Mouse (Mus musculus) neural tube, embryonic 12.5 days (tissue): ENCODE measurements around the gene Cald1. TPM values are rescaled to one million over a fixed set of nuclear protein-coding genes. Genes with fewer than 3 reads are reported as not detected.

Experiments
- ATAC-seq: fragments of 200-750 bp; cut with Nextera tagmentation; 2 replicates; pipeline ENCODE4 v1.8.0; 2017; ENCODE audit warnings: low read depth, mild to moderate bottlenecking, moderate TSS enrichment, moderate library complexity; ENCODE audit not compliant: low FRiP score
- H3K27ac ChIP-seq: fragments of 300-500 bp; sonication (generic); 2 replicates; pipeline ENCODE4 v1.5.1; 2016
- H3K27me3 ChIP-seq: fragments of 300-500 bp; sonication (generic); replicated peaks from 2 replicates; pipeline ENCODE4 v1.6.1; 2016; ENCODE audit warnings: mild to moderate bottlenecking
- H3K36me3 ChIP-seq: fragments of 300-500 bp; sonication (generic); 2 replicates; pipeline ENCODE4 v1.6.1; 2016; ENCODE audit warnings: mild to moderate bottlenecking
- H3K4me1 ChIP-seq: fragments of 300-500 bp; sonication (generic); 2 replicates; pipeline ENCODE4 v1.6.1; 2016
- H3K4me2 ChIP-seq: fragments of 300-500 bp; sonication (generic); replicated peaks from 2 replicates; pipeline ENCODE4 v1.6.1; 2016; ENCODE audit warnings: mild to moderate bottlenecking
- H3K4me3 ChIP-seq: fragments of 300-500 bp; sonication (generic); 2 replicates; pipeline ENCODE4 v1.5.1; 2016
- H3K9ac ChIP-seq: fragments of 300-500 bp; sonication (generic); 2 replicates; pipeline ENCODE4 v1.6.1; 2016; ENCODE audit warnings: mild to moderate bottlenecking
- H3K9me3 ChIP-seq: fragments of 300-500 bp; sonication (generic); 2 replicates; pipeline ENCODE4 v1.6.1; 2016; ENCODE audit warnings: mild to moderate bottlenecking
- WGBS: fragments of 180-500 bp; shearing (Covaris S2); methylation state at CpG from one replicate; pipeline ENCODE4 v1.1.7; 2016; 5-methylcytosine and 5-hydroxymethylcytosine counted together
- polyA plus RNA-seq: library from polyadenylated mRNA; unstranded; fragments of >200 nt; fragmentation: Nextera tagmentation; extraction: Ambion mirVana; gene quantifications from 2 replicates; pipeline ENCODE4 v1.2.1, GENCODE M21; 2016

Gene Cald1
- polyA plus RNA-seq, 1 experiment from 2014 or later, result 90.0 TPM

DNA sequence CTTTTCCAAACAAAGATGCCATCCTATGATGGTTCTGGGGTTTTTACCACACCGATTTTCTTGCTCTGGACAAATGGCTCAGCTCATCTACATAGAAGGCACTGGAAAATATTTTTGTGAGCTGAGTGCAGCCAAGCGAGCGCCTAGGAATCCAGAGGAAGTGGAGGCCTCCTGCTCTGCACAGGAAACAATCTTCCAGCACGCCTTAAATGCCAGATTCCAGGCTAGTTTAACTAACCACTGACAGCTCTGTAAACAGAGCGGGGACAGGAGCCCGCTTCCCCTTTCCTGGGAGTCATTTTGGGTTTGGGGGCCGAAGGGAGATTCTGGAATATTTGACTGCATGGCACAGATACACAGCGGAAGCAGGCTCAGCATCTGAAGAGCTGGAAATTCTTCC is 86.6 kb downstream of the Cald1 start:
- Histone ChIP-seq H3K27ac (no peak overlapping the region), H3K36me3 (no peaks in the 10 kb centered on the region), H3K4me2 (no peak overlapping the region), H3K9me3 (no peaks in the 10 kb centered on the region), H3K4me1 (no peaks in the 10 kb centered on the region), H3K4me3 (no peak overlapping the region), H3K27me3 (no peaks in the 10 kb centered on the region), H3K9ac (0 out of 2 replicates have a peak overlapping the region, but pooled peaks have one; percentile 18)
- WGBS, result 57% methylated on average over 8 of the region's 8 CpGs
- ATAC-seq, result no peak

DNA sequence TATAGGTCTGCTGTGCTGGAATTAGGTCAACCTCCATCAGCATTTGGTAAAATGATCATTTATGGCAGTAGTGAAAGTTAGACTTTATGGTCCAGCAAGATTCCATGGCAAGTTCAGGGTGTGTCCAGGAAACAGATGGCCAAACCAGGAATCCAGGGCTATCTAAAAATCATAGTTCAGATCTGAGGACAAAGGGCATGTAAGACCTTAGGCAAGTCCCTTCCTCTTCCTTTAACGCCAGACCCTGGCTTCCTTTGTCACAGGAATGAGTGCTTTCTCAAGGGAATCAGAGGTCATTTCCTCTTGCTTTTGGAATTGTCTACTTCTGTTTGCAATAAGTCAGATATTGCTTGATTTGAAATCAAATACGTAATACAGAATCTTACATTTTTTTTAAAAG is 90.7 kb downstream of the Cald1 start:
- Histone ChIP-seq H3K36me3 (no peaks in the 10 kb centered on the region), H3K27ac (no peak overlapping the region), H3K4me3 (no peak overlapping the region), H3K9me3 (no peaks in the 10 kb centered on the region), H3K4me1 (no peaks in the 10 kb centered on the region), H3K27me3 (no peaks in the 10 kb centered on the region), H3K9ac (no peak overlapping the region), H3K4me2 (no peak overlapping the region)
- 76% methylated on average over 2 of the region's 2 CpGs for WGBS
- ATAC-seq, result no peak

DNA sequence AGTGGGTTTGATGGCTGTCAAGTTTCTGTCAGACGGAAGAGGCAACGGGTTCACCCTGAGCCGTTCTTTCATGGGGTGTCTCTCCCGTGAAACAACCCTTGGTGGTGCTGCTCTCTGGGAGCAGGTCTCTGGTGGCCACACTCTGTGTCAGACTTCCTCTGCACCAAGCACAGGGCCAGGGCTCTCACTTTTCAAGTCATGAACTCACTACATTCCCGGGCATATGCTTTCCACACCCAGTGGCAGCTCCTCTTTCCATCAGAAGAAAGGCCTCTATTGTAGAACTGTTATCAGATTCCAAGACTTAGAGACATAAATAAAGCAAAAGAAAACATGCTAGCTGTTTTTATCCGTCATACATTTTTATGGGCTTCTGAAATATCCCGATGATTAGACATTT is 93.1 kb downstream of the Cald1 start:
- 75% methylated on average over 7 of the region's 7 CpGs for WGBS

DNA sequence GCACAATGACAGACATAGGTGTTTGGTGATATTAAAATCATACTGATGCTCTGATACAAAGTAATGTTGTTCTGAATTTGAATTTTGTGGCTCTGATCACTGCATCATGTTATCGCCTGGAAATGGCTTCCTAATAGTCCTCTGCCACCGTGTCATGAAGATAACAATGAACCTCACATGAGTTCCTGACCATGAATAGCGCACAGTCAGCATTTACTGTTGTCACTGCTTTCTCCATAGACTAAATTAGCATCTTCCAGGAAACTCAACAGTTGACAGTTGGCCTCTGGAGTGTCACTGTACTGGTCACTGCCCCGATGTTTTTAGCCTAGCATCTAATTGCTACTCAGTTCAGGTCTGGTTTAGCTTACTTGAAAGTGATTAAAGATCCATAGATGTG is 95.8 kb downstream of the Cald1 start:
- Histone ChIP-seq H3K27ac (no peak overlapping the region), H3K27me3 (no peaks in the 10 kb centered on the region), H3K9ac (no peak overlapping the region), H3K4me2 (no peak overlapping the region), H3K4me3 (no peak overlapping the region), H3K9me3 (no peaks in the 10 kb centered on the region), H3K36me3 (no peaks in the 10 kb centered on the region), H3K4me1 (no peaks in the 10 kb centered on the region)
- 90% methylated on average over 4 of the region's 4 CpGs for WGBS
- no peak for ATAC-seq

More for the DNA sequence above, 93.1 kb downstream of the Cald1 start:
- no peak overlapping the region for H3K27ac ChIP-seq
- H3K4me3 ChIP-seq, result no peak overlapping the region
- no peaks in the 10 kb centered on the region for H3K27me3 ChIP-seq
- no peak overlapping the region for H3K9ac ChIP-seq
- no peaks in the 10 kb centered on the region for H3K4me1 ChIP-seq
- ATAC-seq, result no peak
- no peak overlapping the region for H3K4me2 ChIP-seq
- H3K9me3 ChIP-seq, result no peaks in the 10 kb centered on the region
- H3K36me3 ChIP-seq, result no peaks in the 10 kb centered on the region

DNA sequence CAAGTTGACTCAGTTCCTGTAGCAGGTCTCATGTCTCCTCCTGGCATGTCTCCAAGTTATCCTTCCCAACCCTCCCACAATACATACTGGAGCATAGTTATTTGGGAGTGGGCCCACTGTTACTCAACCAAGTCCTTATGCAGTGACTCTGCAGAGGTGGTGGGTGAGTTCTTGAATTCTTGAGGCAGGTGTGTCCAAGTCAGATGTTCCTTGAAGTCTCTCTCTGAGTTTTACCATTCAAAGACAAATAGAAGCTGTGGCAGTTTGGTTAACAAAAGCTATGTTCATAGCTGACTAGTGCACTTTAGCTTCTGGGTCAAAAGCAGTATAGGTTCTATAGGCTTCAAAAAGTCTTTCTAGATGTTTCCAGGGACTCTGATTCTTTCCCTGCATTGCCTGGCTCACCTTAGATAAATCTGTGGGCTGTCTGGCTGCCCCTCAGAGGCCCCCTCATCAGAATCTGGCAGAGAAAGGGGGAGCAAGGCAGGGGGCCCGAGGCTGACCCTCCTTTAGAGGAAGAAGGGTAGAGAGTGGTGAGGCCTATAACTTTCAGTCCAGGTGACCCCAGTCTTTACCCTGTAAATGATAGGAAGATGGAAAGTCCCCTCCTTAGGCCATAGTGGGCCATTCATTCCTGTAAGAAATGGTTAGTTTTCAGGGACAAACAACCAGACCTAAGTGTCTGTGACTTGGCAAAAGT is 105.3 kb downstream of the Cald1 start:
- ATAC-seq, result no peak
- Histone ChIP-seq H3K9ac (no peak overlapping the region), H3K9me3 (peaks cover 7% of the 10 kb centered on the region; the same call in 1 of the 2 replicates), H3K4me2 (no peak overlapping the region), H3K36me3 (no peaks in the 10 kb centered on the region), H3K27me3 (no peaks in the 10 kb centered on the region), H3K4me1 (peaks cover 3% of the 10 kb centered on the region), H3K4me3 (no peak overlapping the region), H3K27ac (no peak overlapping the region)
- WGBS, result 76% methylated on average over 1 of the region's 1 CpGs

DNA sequence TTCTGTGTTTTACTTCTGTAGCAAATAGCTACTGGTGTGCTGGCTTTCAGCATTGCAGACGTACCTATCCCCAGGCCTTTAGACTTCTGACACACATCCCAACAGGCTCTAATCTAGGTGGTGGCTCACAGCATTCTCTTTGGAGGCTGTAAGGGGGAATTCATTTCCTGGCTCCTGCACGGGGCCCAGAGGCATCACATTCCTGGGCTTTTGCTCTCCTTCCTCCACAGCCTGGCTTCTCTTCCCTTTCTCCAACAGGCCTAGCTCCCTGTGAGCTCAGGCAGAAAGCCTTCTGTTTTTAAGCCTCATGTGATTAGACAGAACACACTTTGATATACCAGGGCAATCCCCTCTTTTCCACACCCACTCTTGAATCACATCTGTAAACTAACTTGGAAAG is 109.2 kb downstream of the Cald1 start:
- H3K36me3 ChIP-seq, result no peaks in the 10 kb centered on the region
- 53% methylated on average over 2 of the region's 2 CpGs for WGBS
- no peaks in the 10 kb centered on the region for H3K27me3 ChIP-seq
- H3K4me3 ChIP-seq, result no peak overlapping the region
- no peak overlapping the region for H3K9ac ChIP-seq
- H3K9me3 ChIP-seq, result peaks cover 7% of the 10 kb centered on the region; the same call in 1 of the 2 replicates
- no peak overlapping the region for H3K4me2 ChIP-seq
- H3K27ac ChIP-seq, result no peak overlapping the region
- peaks cover 28% of the 10 kb centered on the region for H3K4me1 ChIP-seq
- ATAC-seq, result no peak

DNA sequence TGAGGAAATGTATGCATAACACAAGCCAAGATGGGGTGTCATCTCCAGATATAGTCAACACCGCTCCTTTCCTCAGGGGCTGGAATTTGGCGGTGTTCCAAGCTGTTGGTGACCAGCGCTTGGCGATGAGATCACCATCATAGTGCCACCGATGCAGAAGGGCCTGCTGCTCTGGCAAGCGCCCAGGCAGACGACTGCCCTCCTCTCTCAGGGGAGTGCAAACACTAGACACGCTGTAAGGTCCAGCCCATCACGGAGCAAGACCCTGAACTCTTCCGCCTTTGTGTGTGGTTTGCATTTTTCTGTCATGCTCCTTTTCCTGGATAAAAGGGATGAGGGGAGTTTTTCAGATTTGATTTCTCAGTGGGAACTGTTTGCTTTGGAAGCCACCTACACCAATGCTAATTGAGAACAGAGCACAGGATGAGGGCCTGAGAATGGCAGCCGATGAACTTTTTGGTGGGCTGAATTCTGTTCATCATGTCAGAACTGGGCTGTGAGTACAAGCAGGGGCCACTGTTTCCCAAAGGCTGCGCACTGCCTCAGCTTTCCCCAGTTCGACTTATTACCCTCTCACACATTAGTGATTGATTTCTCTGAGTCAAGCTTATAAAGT is 110.5 kb downstream of the Cald1 start:
- peaks cover 7% of the 10 kb centered on the region; the same call in 1 of the 2 replicates for H3K9me3 ChIP-seq
- peak overlapping the region; percentile 57 for H3K4me3 ChIP-seq
- peak overlapping the region; percentile 75 for H3K4me2 ChIP-seq
- 0 out of 2 replicates have a peak overlapping the region, but pooled peaks have one; percentile 72 for H3K9ac ChIP-seq
- ATAC-seq, result peak; percentile 66
- WGBS, result 21% methylated on average over 13 of the region's 13 CpGs
- peaks cover 28% of the 10 kb centered on the region for H3K4me1 ChIP-seq
- H3K36me3 ChIP-seq, result no peaks in the 10 kb centered on the region
- no peaks in the 10 kb centered on the region for H3K27me3 ChIP-seq
- no peak overlapping the region for H3K27ac ChIP-seq

DNA sequence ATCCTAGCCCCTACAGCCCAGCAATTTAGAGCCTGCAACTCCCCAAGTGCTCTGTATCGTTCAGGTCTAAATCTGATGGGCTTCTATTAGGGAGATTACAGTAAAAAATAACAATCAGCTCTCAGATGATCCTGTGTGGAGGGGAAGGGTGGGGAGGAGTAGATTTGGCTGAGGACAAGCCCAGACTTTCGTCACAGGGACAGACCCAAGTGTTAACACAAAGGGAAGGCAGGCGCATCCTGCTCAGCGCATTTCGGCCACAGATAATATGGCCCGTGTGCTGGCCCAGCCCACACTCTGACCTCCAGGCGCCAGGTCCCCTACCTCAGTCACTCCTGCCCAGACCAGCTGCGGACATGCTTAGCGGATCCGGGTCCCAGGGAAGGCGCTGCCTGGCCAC is 111.0 kb downstream of the Cald1 start:
- Histone ChIP-seq H3K4me1 (peaks cover 28% of the 10 kb centered on the region), H3K4me2 (peak overlapping the region; percentile 75), H3K9me3 (peaks cover 4% of the 10 kb centered on the region; the same call in 1 of the 2 replicates), H3K36me3 (no peaks in the 10 kb centered on the region), H3K4me3 (peak overlapping the region; percentile 57), H3K9ac (peak overlapping the region; percentile 72), H3K27ac (no peak overlapping the region), H3K27me3 (no peaks in the 10 kb centered on the region)
- peak; percentile 90 for ATAC-seq
- WGBS, result 0% methylated on average over 11 of the region's 11 CpGs

DNA sequence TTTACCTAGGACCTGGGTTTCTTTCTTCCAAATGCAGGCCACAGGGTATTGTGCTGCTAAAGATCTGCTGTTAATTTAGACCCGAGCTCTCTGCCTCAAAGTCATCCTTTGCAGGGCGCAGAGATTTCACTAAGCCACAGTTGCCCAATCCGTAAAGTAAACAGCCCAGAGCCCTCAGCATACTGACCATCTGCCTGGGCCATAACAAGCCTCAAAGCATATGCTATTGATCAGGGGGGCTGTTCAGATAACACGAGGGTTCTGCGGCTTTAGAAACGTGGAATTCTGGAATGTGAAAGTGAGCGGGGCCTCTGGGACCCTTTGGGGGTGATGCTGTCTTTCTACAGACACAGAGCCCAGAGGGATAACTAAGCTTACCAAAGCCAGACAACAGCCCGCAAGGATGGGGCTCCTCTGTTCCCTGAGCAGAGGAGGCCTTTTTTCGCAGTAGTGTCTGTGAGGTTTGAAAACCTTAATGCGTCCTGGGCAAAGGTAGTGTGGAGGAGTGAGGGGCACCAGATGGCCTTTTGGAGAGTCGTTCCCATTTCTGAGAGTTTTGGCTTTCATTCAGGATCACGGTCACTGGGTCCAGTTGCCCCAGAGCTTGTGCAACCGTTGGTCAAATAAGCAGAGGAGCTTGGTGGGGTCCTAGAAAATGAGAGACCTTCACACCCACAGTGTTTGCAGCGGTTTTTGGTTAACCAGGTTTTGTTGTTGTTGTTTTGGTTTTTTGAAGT is 111.8 kb downstream of the Cald1 start:
- H3K36me3 ChIP-seq, result no peaks in the 10 kb centered on the region
- no peaks in the 10 kb centered on the region for H3K9me3 ChIP-seq
- H3K4me3 ChIP-seq, result peak overlapping the region; percentile 57
- ATAC-seq, result no peak; the same call in 1 of the 2 replicates
- WGBS, result 12% methylated on average over 14 of the region's 14 CpGs
- H3K4me1 ChIP-seq, result peaks cover 28% of the 10 kb centered on the region
- H3K27ac ChIP-seq, result no peak overlapping the region
- peak overlapping the region; percentile 75 for H3K4me2 ChIP-seq
- H3K27me3 ChIP-seq, result no peaks in the 10 kb centered on the region
- peak overlapping the region; percentile 72 for H3K9ac ChIP-seq

DNA sequence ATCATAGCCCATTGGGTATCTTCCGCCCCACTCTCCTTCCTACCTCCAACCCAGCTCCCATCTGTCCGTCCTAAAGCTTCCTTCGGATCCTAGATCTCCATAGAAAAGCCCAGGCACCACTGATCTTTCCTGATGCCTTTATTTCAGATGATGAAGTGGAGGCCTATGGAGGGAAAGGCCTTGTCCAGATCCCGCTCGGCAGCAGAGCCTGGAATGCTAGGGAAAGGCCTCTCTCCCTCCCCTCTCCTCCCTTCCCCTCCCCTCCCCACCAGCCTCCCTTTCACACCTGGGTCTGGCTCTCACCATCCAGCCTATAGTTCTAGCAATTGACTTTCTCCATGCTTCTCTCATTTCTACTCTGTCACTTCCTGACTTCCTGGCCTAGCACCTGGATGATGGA is 112.5 kb downstream of the Cald1 start:
- Histone ChIP-seq H3K4me2 (peak overlapping the region; percentile 75), H3K9me3 (no peaks in the 10 kb centered on the region), H3K4me1 (peaks cover 28% of the 10 kb centered on the region), H3K9ac (no peak overlapping the region), H3K27ac (no peak overlapping the region), H3K27me3 (no peaks in the 10 kb centered on the region), H3K4me3 (peak overlapping the region; percentile 19; the same call in 1 of the 2 replicates), H3K36me3 (no peaks in the 10 kb centered on the region)
- no peak for ATAC-seq
- whole genome bisulfite sequencing, result 54% methylated on average over 5 of the region's 5 CpGs

DNA sequence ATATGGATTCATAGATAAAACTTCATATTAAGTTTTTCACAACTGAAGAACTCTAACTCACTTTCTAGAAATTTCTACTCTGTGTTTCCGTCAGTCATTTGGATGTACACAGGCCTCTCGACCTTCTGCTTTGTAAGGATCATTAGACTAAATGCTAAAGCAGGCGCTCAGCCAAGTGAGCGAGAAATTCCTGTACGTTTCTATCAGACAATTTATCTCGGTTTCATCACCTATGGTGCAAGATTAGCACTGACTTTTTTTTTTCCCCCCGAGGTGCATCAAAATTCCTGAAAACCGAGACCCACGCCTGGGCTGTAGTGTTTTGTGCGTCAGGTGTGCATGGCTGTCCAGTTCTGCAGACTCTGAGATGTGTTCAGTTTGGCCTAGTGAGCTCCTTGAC is 113.3 kb downstream of the Cald1 start:
- H3K36me3 ChIP-seq, result no peaks in the 10 kb centered on the region
- H3K4me1 ChIP-seq, result peaks cover 28% of the 10 kb centered on the region
- H3K4me3 ChIP-seq, result no peak overlapping the region
- H3K4me2 ChIP-seq, result no peak overlapping the region
- H3K27me3 ChIP-seq, result no peaks in the 10 kb centered on the region
- 84% methylated on average over 10 of the region's 10 CpGs for WGBS
- H3K9me3 ChIP-seq, result no peaks in the 10 kb centered on the region
- ATAC-seq, result no peak
- H3K27ac ChIP-seq, result no peak overlapping the region
- no peak overlapping the region for H3K9ac ChIP-seq

DNA sequence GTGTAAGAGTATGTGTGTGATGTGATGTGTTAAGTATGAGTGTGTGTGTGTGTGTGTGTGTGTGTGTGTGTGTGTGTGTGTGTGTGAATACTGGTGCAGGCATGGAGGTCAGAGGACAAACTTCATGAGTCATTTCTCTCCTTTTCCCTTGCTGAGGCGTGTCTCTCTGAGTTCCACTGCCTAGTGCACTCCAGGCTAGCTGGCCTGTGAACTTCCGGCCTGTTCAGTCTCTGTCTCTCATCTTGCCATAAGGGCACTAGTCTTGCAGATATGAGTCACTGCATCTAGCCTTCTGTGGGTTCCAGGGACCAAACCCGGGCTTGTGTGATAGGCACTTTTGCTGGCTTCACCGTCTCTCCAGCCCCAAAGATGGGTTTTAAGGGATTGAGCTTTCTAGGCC is 114.9 kb downstream of the Cald1 start:
- 95% methylated on average over 4 of the region's 4 CpGs for WGBS
- H3K4me3 ChIP-seq, result no peak overlapping the region
- H3K9ac ChIP-seq, result no peak overlapping the region
- H3K9me3 ChIP-seq, result no peaks in the 10 kb centered on the region
- H3K4me1 ChIP-seq, result peaks cover 28% of the 10 kb centered on the region
- H3K4me2 ChIP-seq, result no peak overlapping the region
- no peak overlapping the region for H3K27ac ChIP-seq
- no peak for ATAC-seq
- no peaks in the 10 kb centered on the region for H3K36me3 ChIP-seq
- no peaks in the 10 kb centered on the region for H3K27me3 ChIP-seq
